Mouse (Mus musculus): ENCODE data around the gene Dnajb8. TPM values are rescaled to one million over a fixed set of nuclear protein-coding genes. Genes with fewer than 3 reads are reported as not detected.

Gene Dnajb8
- total and polyA plus RNA-seq, 3 experiments = 0.29 TPM; not detected in 2

DNA sequence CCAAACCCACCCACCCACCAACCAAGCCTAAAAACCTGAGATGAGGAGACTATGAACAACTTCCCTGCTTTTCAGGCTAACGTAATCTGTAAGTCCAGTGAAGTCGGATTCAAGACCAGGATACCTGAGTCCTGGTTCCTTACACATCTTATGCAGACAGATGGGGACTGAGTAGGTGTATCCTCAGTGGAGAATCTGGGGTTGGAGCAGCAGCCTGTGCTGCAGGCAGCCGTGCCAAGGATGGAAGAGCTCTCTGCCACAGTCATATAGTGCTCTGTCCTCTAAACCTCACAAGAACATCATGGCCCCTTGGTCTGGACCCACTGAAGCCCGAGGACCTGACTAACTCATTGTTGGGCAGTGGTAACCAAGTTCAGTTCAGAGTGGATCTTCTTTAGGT lies 55.2 kb downstream of the Dnajb8 start:
- intact Hi-C loops (cut with DNase I) = no loop called here
- Histone ChIP-seq H3K79me2 (replicated peaks; ENCODE audit: control insufficient read depth, insufficient read depth, low read length) (no peaks in the 10 kb centered on the region), H3K4me3 (no peak overlapping the region), H3K4me1 (ENCODE audit: control insufficient read depth, insufficient read depth, low read length) (no peaks in the 10 kb centered on the region), H3K36me3 (ENCODE audit: control insufficient read depth, insufficient read depth, low read length) (no peaks in the 10 kb centered on the region), H3K9ac (ENCODE audit: low read depth, low read length) (no peak overlapping the region), H3K27ac (no peak overlapping the region), H3K27me3 (ENCODE audit: control insufficient read depth, insufficient read depth, low read length) (no peaks in the 10 kb centered on the region)
- no peak for TF ChIP-seq POLR2A (IDR thresholded peaks at IDR 0.05; ENCODE audit: insufficient read depth, low read depth, low read length)
- TF ChIP-seq EP300 (IDR thresholded peaks at IDR 0.05; ENCODE audit: insufficient read depth, low read depth, low read length) = no peak
- no peak for TF ChIP-seq CTCF (IDR thresholded peaks at IDR 0.05)
- WGBS = 91% methylated on average over 4 of the region's 4 CpGs
- DNase-seq = no peak

DNA sequence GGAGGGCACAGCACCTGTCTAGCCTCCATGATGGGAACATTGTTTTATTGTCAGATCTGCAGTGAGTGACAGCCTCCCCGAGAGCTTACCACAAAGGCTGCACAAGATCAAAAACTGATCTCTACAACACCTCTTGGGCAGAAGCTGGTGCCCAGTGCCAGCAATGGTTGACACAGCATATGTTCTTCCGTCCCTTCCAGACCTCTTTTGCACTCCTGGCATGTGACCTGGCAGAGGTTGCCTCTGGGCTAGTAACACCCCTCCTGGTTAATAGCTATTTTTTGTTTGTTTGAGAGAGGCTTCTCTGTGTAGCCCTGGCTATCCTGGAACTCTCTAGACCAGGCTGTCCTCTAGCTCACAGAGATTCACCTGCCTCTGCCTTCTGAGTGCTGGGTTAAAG lies 56.1 kb downstream of the Dnajb8 start:
- Histone ChIP-seq H3K36me3 (ENCODE audit: control insufficient read depth, insufficient read depth, low read length) (no peaks in the 10 kb centered on the region), H3K4me1 (ENCODE audit: control insufficient read depth, insufficient read depth, low read length) (no peaks in the 10 kb centered on the region), H3K4me3 (no peak overlapping the region), H3K27ac (no peak overlapping the region), H3K27me3 (ENCODE audit: control insufficient read depth, insufficient read depth, low read length) (no peaks in the 10 kb centered on the region), H3K9ac (ENCODE audit: low read depth, low read length) (no peak overlapping the region), H3K79me2 (replicated peaks; ENCODE audit: control insufficient read depth, insufficient read depth, low read length) (no peaks in the 10 kb centered on the region)
- TF ChIP-seq CTCF (IDR thresholded peaks at IDR 0.05) (no peak), POLR2A (IDR thresholded peaks at IDR 0.05; ENCODE audit: insufficient read depth, low read depth, low read length) (no peak), EP300 (IDR thresholded peaks at IDR 0.05; ENCODE audit: insufficient read depth, low read depth, low read length) (no peak)
- no peak for DNase-seq
- intact Hi-C loops (cut with DNase I) = no loop called here
- WGBS = 93% methylated on average over 2 of the region's 2 CpGs

DNA sequence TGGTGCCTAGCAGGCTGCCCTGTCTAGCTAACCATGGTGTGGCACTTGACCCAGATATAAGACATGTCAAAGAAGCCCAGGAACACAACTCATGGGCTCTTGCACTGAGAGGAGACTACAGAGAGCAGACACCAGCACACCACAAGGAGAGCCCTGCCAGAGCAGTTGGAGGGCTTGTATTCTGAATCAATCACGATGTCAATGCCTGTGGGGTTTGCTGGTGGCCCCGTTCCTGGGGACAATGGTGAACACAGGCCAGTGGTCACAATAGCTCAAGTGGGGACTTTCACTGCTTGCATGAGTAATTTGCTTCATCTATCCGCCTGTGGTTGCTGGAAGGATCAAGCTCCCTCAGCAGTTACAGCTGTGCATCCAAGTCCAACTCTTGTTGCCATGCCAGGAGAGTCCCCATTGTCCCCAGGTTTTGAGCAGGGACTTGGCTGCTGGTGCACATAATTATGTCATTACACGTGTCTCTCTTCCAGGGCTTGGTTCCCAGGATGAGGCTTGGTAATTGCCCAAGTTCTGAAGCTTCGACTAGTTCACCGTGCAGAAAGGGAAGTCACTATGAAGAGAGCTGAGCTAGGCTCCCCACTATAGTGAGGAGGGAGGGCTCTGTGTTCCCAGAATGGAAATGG lies 68.2 kb downstream of the Dnajb8 start:
- Histone ChIP-seq H3K27me3 (ENCODE audit: control insufficient read depth, insufficient read depth, low read length) (no peaks in the 10 kb centered on the region), H3K79me2 (replicated peaks; ENCODE audit: control insufficient read depth, insufficient read depth, low read length) (no peaks in the 10 kb centered on the region), H3K36me3 (ENCODE audit: control insufficient read depth, insufficient read depth, low read length) (no peaks in the 10 kb centered on the region), H3K9ac (ENCODE audit: low read depth, low read length) (no peak overlapping the region), H3K4me1 (ENCODE audit: control insufficient read depth, insufficient read depth, low read length) (no peaks in the 10 kb centered on the region; the same call in 1 of the 2 replicates), H3K4me3 (no peak overlapping the region), H3K27ac (no peak overlapping the region)
- WGBS = 32% methylated on average over 6 of the region's 6 CpGs
- TF ChIP-seq EP300 (IDR thresholded peaks at IDR 0.05; ENCODE audit: insufficient read depth, low read depth, low read length) = no peak
- peak; percentile 46 to 74 for DNase-seq
- intact Hi-C loops (cut with DNase I) = no loop called here

DNA sequence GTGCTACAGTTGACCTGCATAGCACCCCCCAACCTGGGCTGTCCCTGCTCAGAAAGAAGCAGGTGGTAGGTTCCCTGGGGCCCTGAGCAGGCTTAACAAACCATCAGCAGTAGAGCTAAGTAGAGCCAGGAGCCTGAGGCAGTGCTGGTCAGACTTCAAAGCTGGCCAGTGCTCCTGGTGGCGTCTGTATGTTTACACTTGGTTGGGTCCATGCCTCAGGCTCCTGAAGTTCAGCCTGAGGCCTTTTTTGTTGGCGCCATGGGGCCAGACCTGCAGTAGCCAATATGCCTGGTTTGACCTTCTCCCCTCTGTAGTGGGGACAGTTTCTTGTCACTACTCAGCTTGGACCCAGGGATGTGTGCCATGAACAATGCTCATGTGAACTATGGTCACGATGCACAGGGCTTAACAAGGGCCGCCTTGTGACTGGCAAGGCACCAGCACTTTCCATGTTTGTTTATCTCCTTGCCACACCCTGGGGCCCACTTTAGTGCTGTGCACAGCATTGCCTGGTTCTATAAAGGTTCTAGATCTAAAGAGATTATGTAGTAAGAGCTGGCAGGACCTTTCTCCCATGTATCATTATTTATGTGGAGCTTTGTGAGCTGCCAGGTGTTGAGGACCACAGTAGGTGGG lies 70.3 kb downstream of the Dnajb8 start:
- H3K4me3 ChIP-seq = no peak overlapping the region
- H3K27ac ChIP-seq = no peak overlapping the region
- H3K79me2 ChIP-seq (replicated peaks; ENCODE audit: control insufficient read depth, insufficient read depth, low read length) = no peaks in the 10 kb centered on the region
- no peak overlapping the region for H3K9ac ChIP-seq (ENCODE audit: low read depth, low read length)
- no peaks in the 10 kb centered on the region for H3K36me3 ChIP-seq (ENCODE audit: control insufficient read depth, insufficient read depth, low read length)
- no peaks in the 10 kb centered on the region; the same call in 1 of the 2 replicates for H3K4me1 ChIP-seq (ENCODE audit: control insufficient read depth, insufficient read depth, low read length)
- WGBS = 91% methylated on average over 4 of the region's 4 CpGs
- no peaks in the 10 kb centered on the region for H3K27me3 ChIP-seq (ENCODE audit: control insufficient read depth, insufficient read depth, low read length)
- no peak for DNase-seq
- intact Hi-C loops (cut with DNase I) = no loop called here
- TF ChIP-seq EP300 (IDR thresholded peaks at IDR 0.05; ENCODE audit: insufficient read depth, low read depth, low read length) = no peak
- TF ChIP-seq CTCF (IDR thresholded peaks at IDR 0.05) = no peak
- TF ChIP-seq POLR2A (IDR thresholded peaks at IDR 0.05; ENCODE audit: insufficient read depth, low read depth, low read length) = no peak

DNA sequence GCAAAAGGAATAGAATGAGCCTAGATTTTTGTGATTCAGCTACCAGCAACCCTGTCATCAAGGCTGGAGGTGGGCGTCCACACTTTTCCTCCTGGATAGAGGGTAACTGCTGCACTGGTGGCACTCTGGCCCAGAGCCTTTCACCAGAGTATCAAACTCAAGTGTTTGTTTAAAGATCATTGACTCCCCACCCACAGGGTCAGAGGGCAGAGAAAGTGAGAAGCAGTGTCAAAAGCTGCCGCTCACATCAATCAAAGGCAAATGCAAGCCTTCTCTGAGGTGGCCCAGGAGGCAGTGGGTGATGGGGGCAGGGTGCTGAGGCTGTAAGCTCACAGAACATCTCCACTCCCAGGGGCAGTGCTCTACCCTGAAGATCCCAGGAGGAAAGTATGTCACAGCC lies 77.4 kb downstream of the Dnajb8 start:
- 93% methylated on average over 2 of the region's 2 CpGs for WGBS
- H3K9ac ChIP-seq (ENCODE audit: low read depth, low read length) = no peak overlapping the region
- no peak overlapping the region for H3K27ac ChIP-seq
- DNase-seq = no peak
- H3K4me1 ChIP-seq (ENCODE audit: control insufficient read depth, insufficient read depth, low read length) = no peaks in the 10 kb centered on the region
- no peak for TF ChIP-seq POLR2A (IDR thresholded peaks at IDR 0.05; ENCODE audit: insufficient read depth, low read depth, low read length)
- no peak for TF ChIP-seq EP300 (IDR thresholded peaks at IDR 0.05; ENCODE audit: insufficient read depth, low read depth, low read length)
- no peak for TF ChIP-seq CTCF (IDR thresholded peaks at IDR 0.05)
- intact Hi-C loops (cut with DNase I) = no loop called here
- H3K27me3 ChIP-seq (ENCODE audit: control insufficient read depth, insufficient read depth, low read length) = no peaks in the 10 kb centered on the region
- H3K36me3 ChIP-seq (ENCODE audit: control insufficient read depth, insufficient read depth, low read length) = no peaks in the 10 kb centered on the region
- H3K79me2 ChIP-seq (replicated peaks; ENCODE audit: control insufficient read depth, insufficient read depth, low read length) = no peaks in the 10 kb centered on the region
- no peak overlapping the region for H3K4me3 ChIP-seq

DNA sequence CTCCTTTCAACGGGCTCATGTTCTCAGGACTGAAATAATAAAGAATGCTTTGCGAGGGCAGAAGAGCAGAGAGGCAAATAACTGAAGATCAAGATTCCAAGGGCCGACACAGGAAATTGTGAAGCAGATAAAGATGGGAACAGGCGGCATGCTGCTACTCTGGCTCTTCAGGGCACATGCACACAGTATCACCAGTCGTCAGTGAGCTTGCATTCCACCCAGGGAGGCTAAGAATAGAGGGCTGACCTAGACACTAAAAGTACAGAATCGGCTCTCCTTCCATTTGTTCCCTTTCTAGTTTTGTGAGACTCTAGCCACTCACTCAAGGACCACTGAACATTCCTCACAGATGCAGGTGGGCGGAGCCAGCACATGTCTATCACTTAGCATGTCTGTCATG lies 79.2 kb downstream of the Dnajb8 start:
- H3K27me3 ChIP-seq (ENCODE audit: control insufficient read depth, insufficient read depth, low read length) = no peaks in the 10 kb centered on the region
- TF ChIP-seq POLR2A (IDR thresholded peaks at IDR 0.05; ENCODE audit: insufficient read depth, low read depth, low read length) = no peak
- no peak for TF ChIP-seq EP300 (IDR thresholded peaks at IDR 0.05; ENCODE audit: insufficient read depth, low read depth, low read length)
- TF ChIP-seq CTCF (IDR thresholded peaks at IDR 0.05) = no peak
- H3K4me1 ChIP-seq (ENCODE audit: control insufficient read depth, insufficient read depth, low read length) = no peaks in the 10 kb centered on the region
- H3K27ac ChIP-seq = no peak overlapping the region
- no peak for DNase-seq
- no peak overlapping the region for H3K9ac ChIP-seq (ENCODE audit: low read depth, low read length)
- intact Hi-C loops (cut with DNase I) = no loop called here
- H3K79me2 ChIP-seq (replicated peaks; ENCODE audit: control insufficient read depth, insufficient read depth, low read length) = no peaks in the 10 kb centered on the region
- H3K4me3 ChIP-seq = no peak overlapping the region
- H3K36me3 ChIP-seq (ENCODE audit: control insufficient read depth, insufficient read depth, low read length) = no peaks in the 10 kb centered on the region
- 29% methylated on average over 7 of the region's 7 CpGs for WGBS

Other genes starting within 250 kb of the Dnajb8 start
- 1 to 10 TPM; 1.5 to 1.7 TPM for gene H1fx, start 240.6 kb upstream of the Dnajb8 start, total RNA-seq (2021)
- gene H1fx, start 240.6 kb upstream of the Dnajb8 start, polyA plus RNA-seq (2012; rRNA removed) = 0.82 and 1.4 TPM in 2 replicates
- gene Rab7, start 177.0 kb upstream of the Dnajb8 start, total RNA-seq (2021) = 100 to 1,000 TPM; 271 to 299 TPM
- gene Rab7, start 177.0 kb upstream of the Dnajb8 start, polyA plus RNA-seq (2012; rRNA removed) = 212 and 344 TPM in 2 replicates
- 100 to 1,000 TPM; 107 to 114 TPM for gene Rpn1, start 137.8 kb upstream of the Dnajb8 start, total RNA-seq (2021)
- gene Rpn1, start 137.8 kb upstream of the Dnajb8 start, polyA plus RNA-seq (2012; rRNA removed) = 67.7 and 131 TPM in 2 replicates
- gene Gata2, start 28.4 kb upstream of the Dnajb8 start, total RNA-seq (2021) = 10 to 100 TPM; 17.8 to 19.6 TPM
- gene Gata2, start 28.4 kb upstream of the Dnajb8 start, polyA plus RNA-seq (2012; rRNA removed) = 14.3 and 18.7 TPM in 2 replicates
- 1 to 10 TPM; 6.6 to 8.9 TPM for gene Eefsec, start 224.3 kb downstream of the Dnajb8 start, total RNA-seq (2021)
- gene Eefsec, start 224.3 kb downstream of the Dnajb8 start, polyA plus RNA-seq (2012; rRNA removed) = 6.2 TPM in 2 replicates
- 10 to 100 TPM; 16.7 to 18.4 TPM for gene Ruvbl1, start 243.1 kb downstream of the Dnajb8 start, total RNA-seq (2021)
- gene Ruvbl1, start 243.1 kb downstream of the Dnajb8 start, polyA plus RNA-seq (2012; rRNA removed) = 15.7 and 16.0 TPM in 2 replicates

All from heart, adult 2 months (tissue).